Mouse (Mus musculus) hindbrain, embryonic 15.5 days (tissue): ENCODE measurements around the gene Cd163. TPM values are rescaled to one million over a fixed set of nuclear protein-coding genes. Genes with fewer than 3 reads are reported as not detected.

ENCODE experiments used
- ATAC-seq: fragments of 200-750 bp; cut with Nextera tagmentation; 2 replicates; pipeline ENCODE4 v1.8.0; 2017; ENCODE audit warnings: low read depth, moderate number of reproducible peaks, moderate TSS enrichment; ENCODE audit not compliant: low FRiP score
- H3K27ac ChIP-seq: fragments of 300-500 bp; sonication (generic); replicated peaks from 2 replicates; pipeline ENCODE4 v1.5.1; 2015; ENCODE audit warnings: mild to moderate bottlenecking, inconsistent platforms
- H3K27me3 ChIP-seq: fragments of 300-500 bp; sonication (generic); 2 replicates; pipeline ENCODE4 v1.6.1; 2015; ENCODE audit warnings: control low read depth, inconsistent platforms
- H3K36me3 ChIP-seq: fragments of 300-500 bp; sonication (generic); 2 replicates; pipeline ENCODE4 v1.6.1; 2015; ENCODE audit warnings: control low read depth, inconsistent platforms
- H3K4me1 ChIP-seq: fragments of 300-500 bp; sonication (generic); replicated peaks from 2 replicates; pipeline ENCODE4 v1.6.1; 2015; ENCODE audit warnings: control low read depth, inconsistent platforms
- H3K4me2 ChIP-seq: fragments of 300-500 bp; sonication (generic); 2 replicates; pipeline ENCODE4 v1.6.1; 2015; ENCODE audit warnings: moderate library complexity, mild to moderate bottlenecking, inconsistent platforms
- H3K4me3 ChIP-seq: fragments of 300-500 bp; sonication (generic); 2 replicates; pipeline ENCODE4 v1.5.1; 2015; ENCODE audit warnings: mild to moderate bottlenecking, inconsistent platforms
- H3K9ac ChIP-seq: fragments of 300-500 bp; sonication (generic); 2 replicates; pipeline ENCODE4 v1.6.1; 2015; ENCODE audit warnings: inconsistent platforms
- H3K9me3 ChIP-seq: fragments of 300-500 bp; sonication (generic); 2 replicates; pipeline ENCODE4 v1.6.1; 2016; ENCODE audit warnings: control low read depth, inconsistent platforms
- WGBS: fragments of 180-500 bp; shearing (Covaris S2); methylation state at CpG from one replicate; pipeline ENCODE4 v1.1.7; 2015; 5-methylcytosine and 5-hydroxymethylcytosine counted together
- polyA plus RNA-seq: library from polyadenylated mRNA; unstranded; fragments of >200 nt; fragmentation: Nextera tagmentation; extraction: Ambion mirVana; gene quantifications from 2 replicates; pipeline ENCODE4 v1.2.1, GENCODE M21; 2015

Cd163 gene
- polyA plus RNA-seq, 1 experiment from 2014 or later = 0.66 TPM

GRCm38 (mm10) chr6:124320371-124320770 lies 15.9 kb downstream of the Cd163 start:
- Histone ChIP-seq H3K4me1 (no peaks in the 10 kb centered on the region), H3K4me3 (no peak overlapping the region), H3K27me3 (no peaks in the 10 kb centered on the region), H3K9ac (no peak overlapping the region), H3K27ac (no peak overlapping the region), H3K36me3 (no peaks in the 10 kb centered on the region), H3K9me3 (no peaks in the 10 kb centered on the region), H3K4me2 (no peak overlapping the region)
- WGBS = 50% methylated on average over 6 of the region's 6 CpGs
- no peak for ATAC-seq

GRCm38 (mm10) chr6:124321481-124322475 lies 17.3 kb downstream of the Cd163 start:
- ATAC-seq = no peak
- 84% methylated on average over 16 of the region's 16 CpGs for WGBS

GRCm38 (mm10) chr6:124328394-124328991 lies 24.0 kb downstream of the Cd163 start:
- Histone ChIP-seq H3K27ac (no peak overlapping the region), H3K36me3 (no peaks in the 10 kb centered on the region), H3K4me1 (no peaks in the 10 kb centered on the region), H3K9ac (no peak overlapping the region), H3K4me3 (no peak overlapping the region), H3K4me2 (no peak overlapping the region), H3K9me3 (no peaks in the 10 kb centered on the region), H3K27me3 (no peaks in the 10 kb centered on the region)
- no peak for ATAC-seq
- WGBS = 97% methylated on average over 3 of the region's 3 CpGs

More at GRCm38 (mm10) chr6:124321481-124322475, 17.3 kb downstream of the Cd163 start:
- Histone ChIP-seq H3K4me1 (no peaks in the 10 kb centered on the region), H3K27me3 (no peaks in the 10 kb centered on the region), H3K9ac (no peak overlapping the region), H3K27ac (no peak overlapping the region), H3K36me3 (no peaks in the 10 kb centered on the region), H3K4me3 (no peak overlapping the region), H3K4me2 (no peak overlapping the region), H3K9me3 (no peaks in the 10 kb centered on the region)

GRCm38 (mm10) chr6:124329622-124330021 lies 25.2 kb downstream of the Cd163 start:
- H3K4me1 ChIP-seq = no peaks in the 10 kb centered on the region
- H3K27ac ChIP-seq = no peak overlapping the region
- WGBS = 91% methylated on average over 7 of the region's 7 CpGs
- no peak overlapping the region for H3K4me2 ChIP-seq
- H3K27me3 ChIP-seq = no peaks in the 10 kb centered on the region
- H3K9me3 ChIP-seq = no peaks in the 10 kb centered on the region
- no peak overlapping the region for H3K4me3 ChIP-seq
- ATAC-seq = no peak
- no peak overlapping the region for H3K9ac ChIP-seq
- no peaks in the 10 kb centered on the region for H3K36me3 ChIP-seq

GRCm38 (mm10) chr6:124345096-124345495 lies 40.6 kb downstream of the Cd163 start:
- Histone ChIP-seq H3K36me3 (no peaks in the 10 kb centered on the region), H3K4me1 (no peaks in the 10 kb centered on the region), H3K4me3 (no peak overlapping the region), H3K9ac (no peak overlapping the region), H3K4me2 (no peak overlapping the region), H3K27ac (no peak overlapping the region), H3K27me3 (no peaks in the 10 kb centered on the region), H3K9me3 (no peaks in the 10 kb centered on the region)
- WGBS = 80% methylated on average over 4 of the region's 4 CpGs
- ATAC-seq = no peak

- no peaks in the 10 kb centered on the region for H3K27me3 ChIP-seq
- no peaks in the 10 kb centered on the region for H3K36me3 ChIP-seq
- no peak overlapping the region for H3K4me3 ChIP-seq
- whole genome bisulfite sequencing = 80% methylated on average over 6 of the region's 6 CpGs
- no peaks in the 10 kb centered on the region for H3K9me3 ChIP-seq
- no peak for ATAC-seq
- no peak overlapping the region for H3K9ac ChIP-seq
- H3K4me1 ChIP-seq = no peaks in the 10 kb centered on the region
- no peak overlapping the region for H3K27ac ChIP-seq
- H3K4me2 ChIP-seq = no peak overlapping the region
These were observed 42.2 kb downstream of the Cd163 start for GRCm38 (mm10) chr6:124346613-124347012.

GRCm38 (mm10) chr6:124353246-124353645 lies 48.8 kb downstream of the Cd163 start:
- ATAC-seq = no peak
- no peak overlapping the region for H3K4me2 ChIP-seq
- no peak overlapping the region for H3K9ac ChIP-seq
- H3K4me1 ChIP-seq = no peaks in the 10 kb centered on the region
- no peaks in the 10 kb centered on the region for H3K9me3 ChIP-seq
- H3K4me3 ChIP-seq = no peak overlapping the region
- no peaks in the 10 kb centered on the region for H3K27me3 ChIP-seq
- WGBS = 88% methylated on average over 2 of the region's 2 CpGs
- no peak overlapping the region for H3K27ac ChIP-seq
- no peaks in the 10 kb centered on the region for H3K36me3 ChIP-seq

- no peak for ATAC-seq
These were observed 54.5 kb downstream of the Cd163 start for GRCm38 (mm10) chr6:124358953-124359352.

GRCm38 (mm10) chr6:124360549-124360948 lies 56.1 kb downstream of the Cd163 start:
- H3K27me3 ChIP-seq = no peaks in the 10 kb centered on the region
- H3K9ac ChIP-seq = no peak overlapping the region
- H3K9me3 ChIP-seq = no peaks in the 10 kb centered on the region
- WGBS = 43% methylated on average over 6 of the region's 6 CpGs
- no peak for ATAC-seq
- no peak overlapping the region for H3K4me3 ChIP-seq
- no peak overlapping the region for H3K4me2 ChIP-seq
- no peak overlapping the region for H3K27ac ChIP-seq
- no peaks in the 10 kb centered on the region for H3K4me1 ChIP-seq
- no peaks in the 10 kb centered on the region for H3K36me3 ChIP-seq

More at GRCm38 (mm10) chr6:124358953-124359352, 54.5 kb downstream of the Cd163 start:
- Histone ChIP-seq H3K4me1 (no peaks in the 10 kb centered on the region), H3K36me3 (no peaks in the 10 kb centered on the region), H3K27me3 (no peaks in the 10 kb centered on the region), H3K4me3 (no peak overlapping the region), H3K9ac (no peak overlapping the region), H3K9me3 (no peaks in the 10 kb centered on the region), H3K4me2 (no peak overlapping the region), H3K27ac (no peak overlapping the region)
- 88% methylated on average over 6 of the region's 6 CpGs for WGBS

- Histone ChIP-seq H3K9me3 (no peaks in the 10 kb centered on the region), H3K27me3 (no peaks in the 10 kb centered on the region), H3K4me3 (no peak overlapping the region), H3K36me3 (no peaks in the 10 kb centered on the region), H3K4me1 (no peaks in the 10 kb centered on the region), H3K27ac (no peak overlapping the region), H3K9ac (no peak overlapping the region), H3K4me2 (no peak overlapping the region)
- no peak for ATAC-seq
- WGBS = 59% methylated on average over 5 of the region's 5 CpGs
These were observed 59.9 kb downstream of the Cd163 start for GRCm38 (mm10) chr6:124364328-124364727.

- no peak for ATAC-seq
- 92% methylated on average over 6 of the region's 6 CpGs for WGBS
- H3K36me3 ChIP-seq = no peaks in the 10 kb centered on the region
- no peak overlapping the region for H3K9ac ChIP-seq
- no peak overlapping the region for H3K4me3 ChIP-seq
- H3K27ac ChIP-seq = no peak overlapping the region
- no peaks in the 10 kb centered on the region for H3K27me3 ChIP-seq
- no peak overlapping the region for H3K4me2 ChIP-seq
- H3K9me3 ChIP-seq = no peaks in the 10 kb centered on the region
- no peaks in the 10 kb centered on the region for H3K4me1 ChIP-seq
These were observed 69.2 kb downstream of the Cd163 start for GRCm38 (mm10) chr6:124373584-124374206.

- 77% methylated on average over 4 of the region's 4 CpGs for WGBS
- no peaks in the 10 kb centered on the region for H3K4me1 ChIP-seq
- no peaks in the 10 kb centered on the region for H3K9me3 ChIP-seq
- H3K9ac ChIP-seq = no peak overlapping the region
- no peaks in the 10 kb centered on the region for H3K27me3 ChIP-seq
- ATAC-seq = no peak
- H3K27ac ChIP-seq = no peak overlapping the region
- no peak overlapping the region for H3K4me2 ChIP-seq
- no peaks in the 10 kb centered on the region for H3K36me3 ChIP-seq
- H3K4me3 ChIP-seq = no peak overlapping the region
These were observed 70.2 kb downstream of the Cd163 start for GRCm38 (mm10) chr6:124374683-124375082.
